Mouse (Mus musculus): Measurements from ENCODE around the gene Acot8. TPM values are rescaled to one million over a fixed set of nuclear protein-coding genes. Genes with fewer than 3 reads are reported as not detected.

Acot8 gene
- polyA plus RNA-seq, 2 experiments = 14.0 to 31.5 TPM

GRCm38 (mm10) chr2:164784869-164785420, 19.7 kb downstream of the Acot8 start:
- peaks cover 11% of the 10 kb centered on the region for H3K36me3 ChIP-seq (ENCODE audit: control insufficient read depth, insufficient read depth, low read length)
- peak overlapping the region; percentile 84; the same call in 1 of the 2 replicates for H3K27ac ChIP-seq (replicated peaks; ENCODE audit: low read depth, low read length)

DNA sequence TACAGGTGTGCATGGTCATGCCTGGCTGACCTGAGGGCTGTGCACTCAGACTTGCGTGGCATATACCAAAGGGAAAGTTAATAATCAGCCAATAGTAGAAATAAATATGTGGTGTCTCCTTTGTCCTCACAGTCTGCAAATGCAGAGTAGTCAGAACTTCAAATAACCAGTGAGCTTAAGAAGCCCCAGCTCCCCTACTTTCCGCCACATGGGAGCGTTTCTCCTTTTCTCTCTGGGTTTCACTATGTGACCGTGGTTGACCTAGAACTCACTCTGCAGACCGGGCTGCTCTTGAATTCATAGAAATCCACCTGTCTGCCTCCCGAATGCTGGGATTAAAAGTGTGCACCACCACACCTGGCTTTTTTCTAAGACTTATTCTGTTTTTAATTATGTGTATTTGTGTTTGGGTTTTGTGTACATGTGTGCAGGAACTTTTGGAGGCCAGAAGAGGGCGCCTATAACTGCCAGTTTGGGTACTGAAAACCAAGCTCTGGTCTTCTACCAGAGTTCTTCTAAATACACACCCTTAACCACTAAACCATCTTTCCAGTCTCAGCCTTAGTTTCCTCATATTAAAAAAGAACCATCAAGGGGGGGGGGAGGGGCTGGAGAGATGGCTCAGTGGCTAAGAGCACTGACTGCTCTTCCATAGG, 20.6 kb downstream of the Acot8 start:
- TF ChIP-seq POLR2A (IDR thresholded peaks at IDR 0.05; ENCODE audit: borderline replicate concordance, extremely low read depth, insufficient read depth, insufficient read length) = no peak

More at GRCm38 (mm10) chr2:164784869-164785420, 19.7 kb downstream of the Acot8 start:
- 6% methylated on average over 7 of the region's 7 CpGs for WGBS
- H3K9me3 ChIP-seq (ENCODE audit: control insufficient read depth, low read length) = no peaks in the 10 kb centered on the region
- peak overlapping the region; percentile 78 for H3K4me3 ChIP-seq (replicated peaks; ENCODE audit: low read length)
- peak overlapping the region; percentile 91 for H3K4me2 ChIP-seq (replicated peaks; ENCODE audit: low read depth, low read length, severe bottlenecking)
- H3K9ac ChIP-seq (ENCODE audit: low read depth, low read length, severe bottlenecking) = peak overlapping the region; percentile 77
- ATAC-seq (ENCODE audit: low FRiP score, low read depth) = no peak
- H3K4me1 ChIP-seq (ENCODE audit: control insufficient read depth, insufficient read depth, low read length) = peaks cover 14% of the 10 kb centered on the region; the same call in 1 of the 2 replicates
- no peaks in the 10 kb centered on the region for H3K27me3 ChIP-seq (ENCODE audit: control insufficient read depth, insufficient read depth, low read length)
- DNase-seq (ENCODE audit: low spot score) = no peak
- no peak for TF ChIP-seq POLR2A (IDR thresholded peaks at IDR 0.05; ENCODE audit: borderline replicate concordance, extremely low read depth, insufficient read depth, insufficient read length)

GRCm38 (mm10) chr2:164781876-164782275, 22.8 kb downstream of the Acot8 start:
- TF ChIP-seq POLR2A (IDR thresholded peaks at IDR 0.05; ENCODE audit: borderline replicate concordance, extremely low read depth, insufficient read depth, insufficient read length) = no peak
- no peaks in the 10 kb centered on the region for H3K36me3 ChIP-seq (ENCODE audit: control insufficient read depth, insufficient read depth, low read length)
- H3K4me1 ChIP-seq (ENCODE audit: control insufficient read depth, insufficient read depth, low read length) = peaks cover 10% of the 10 kb centered on the region; the same call in 1 of the 2 replicates
- WGBS = 74% methylated on average over 4 of the region's 4 CpGs
- H3K27me3 ChIP-seq (ENCODE audit: control insufficient read depth, insufficient read depth, low read length) = no peaks in the 10 kb centered on the region
- no peak overlapping the region for H3K4me3 ChIP-seq (replicated peaks; ENCODE audit: low read length)
- no peak for ATAC-seq (ENCODE audit: low FRiP score, low read depth)
- H3K9me3 ChIP-seq (ENCODE audit: control insufficient read depth, low read length) = no peaks in the 10 kb centered on the region
- DNase-seq (ENCODE audit: low spot score) = no peak
- no peak overlapping the region for H3K4me2 ChIP-seq (replicated peaks; ENCODE audit: low read depth, low read length, severe bottlenecking)
- no peak overlapping the region for H3K9ac ChIP-seq (ENCODE audit: low read depth, low read length, severe bottlenecking)
- H3K27ac ChIP-seq (replicated peaks; ENCODE audit: low read depth, low read length) = no peak overlapping the region

More for the DNA sequence above, 20.6 kb downstream of the Acot8 start:
- H3K4me3 ChIP-seq (replicated peaks; ENCODE audit: low read length) = no peak overlapping the region
- H3K4me2 ChIP-seq (replicated peaks; ENCODE audit: low read depth, low read length, severe bottlenecking) = no peak overlapping the region
- 72% methylated on average over 7 of the region's 7 CpGs for WGBS
- no peaks in the 10 kb centered on the region for H3K27me3 ChIP-seq (ENCODE audit: control insufficient read depth, insufficient read depth, low read length)
- ATAC-seq (ENCODE audit: low FRiP score, low read depth) (no peak), DNase-seq (ENCODE audit: low spot score) (no peak)
- no peak overlapping the region for H3K9ac ChIP-seq (ENCODE audit: low read depth, low read length, severe bottlenecking)
- no peak overlapping the region for H3K27ac ChIP-seq (replicated peaks; ENCODE audit: low read depth, low read length)
- H3K9me3 ChIP-seq (ENCODE audit: control insufficient read depth, low read length) = no peaks in the 10 kb centered on the region
- peaks cover 9% of the 10 kb centered on the region for H3K36me3 ChIP-seq (ENCODE audit: control insufficient read depth, insufficient read depth, low read length)
- peaks cover 14% of the 10 kb centered on the region; the same call in 1 of the 2 replicates for H3K4me1 ChIP-seq (ENCODE audit: control insufficient read depth, insufficient read depth, low read length)

DNA sequence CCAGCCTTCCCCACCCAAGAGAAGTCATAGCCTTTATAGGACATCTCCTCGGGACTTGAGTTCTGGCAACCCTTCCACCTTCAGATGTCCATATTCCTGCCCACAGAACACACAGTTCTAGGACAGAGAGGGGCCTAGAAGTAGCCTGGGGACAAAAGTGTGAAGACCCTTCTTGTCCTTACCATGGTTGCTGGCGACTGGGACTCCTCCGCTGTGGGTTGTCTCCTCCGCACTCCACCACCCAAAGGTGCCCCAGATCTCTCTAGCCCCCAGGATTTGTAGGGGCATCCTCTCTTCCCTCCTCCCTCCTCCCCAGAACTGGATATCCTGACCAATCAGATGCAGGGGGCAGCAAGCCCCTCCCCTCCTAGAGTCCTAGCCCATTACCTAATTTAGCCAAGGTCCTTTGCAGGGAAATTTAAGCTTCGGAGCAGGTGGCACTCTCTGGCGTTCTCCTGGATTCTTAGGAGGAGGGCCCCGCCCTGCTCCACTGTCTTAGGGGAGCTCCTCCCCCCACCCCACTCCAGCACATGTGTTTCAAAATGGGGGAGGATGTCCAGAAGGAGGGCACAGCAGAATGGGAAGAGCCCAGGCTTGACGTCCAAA, 25.1 kb downstream of the Acot8 start, which contains the start of gene Tnnc2:
Tnnc2 (minus strand) TSS at position 487 of the 606 bp plus-strand sequence.
- no peaks in the 10 kb centered on the region for H3K36me3 ChIP-seq (ENCODE audit: control insufficient read depth, insufficient read depth, low read length)
- no peak within 1 kb of the TSS for H3K4me3 ChIP-seq (replicated peaks; ENCODE audit: low read length)
- H3K9ac ChIP-seq (ENCODE audit: low read depth, low read length, severe bottlenecking) = no peak within 1 kb of the TSS
- H3K4me2 ChIP-seq (replicated peaks; ENCODE audit: low read depth, low read length, severe bottlenecking) = no peak within 1 kb of the TSS
- H3K9me3 ChIP-seq (ENCODE audit: control insufficient read depth, low read length) = no peaks in the 10 kb centered on the region
- no peak within 1 kb of the TSS for H3K27ac ChIP-seq (replicated peaks; ENCODE audit: low read depth, low read length)
- WGBS = 58% methylated on average over 8 of the region's 8 CpGs
- DNase-seq (ENCODE audit: low spot score) (no peak), ATAC-seq (ENCODE audit: low FRiP score, low read depth) (peak; percentile 27; the same call in 1 of the 2 replicates)
- H3K27me3 ChIP-seq (ENCODE audit: control insufficient read depth, insufficient read depth, low read length) = no peaks in the 10 kb centered on the region
- H3K4me1 ChIP-seq (ENCODE audit: control insufficient read depth, insufficient read depth, low read length) = peaks cover under 1% of the 10 kb centered on the region; the same call in 1 of the 2 replicates
- no peak for TF ChIP-seq POLR2A (IDR thresholded peaks at IDR 0.05; ENCODE audit: borderline replicate concordance, extremely low read depth, insufficient read depth, insufficient read length)

- Histone ChIP-seq H3K27me3 (ENCODE audit: control insufficient read depth, insufficient read depth, low read length) (no peaks in the 10 kb centered on the region), H3K4me1 (ENCODE audit: control insufficient read depth, insufficient read depth, low read length) (no peaks in the 10 kb centered on the region), H3K9me3 (ENCODE audit: control insufficient read depth, low read length) (no peaks in the 10 kb centered on the region), H3K36me3 (ENCODE audit: control insufficient read depth, insufficient read depth, low read length) (no peaks in the 10 kb centered on the region; the same call in 1 of the 2 replicates), H3K4me3 (replicated peaks; ENCODE audit: low read length) (no peak overlapping the region), H3K27ac (replicated peaks; ENCODE audit: low read depth, low read length) (no peak overlapping the region), H3K9ac (ENCODE audit: low read depth, low read length, severe bottlenecking) (no peak overlapping the region), H3K4me2 (replicated peaks; ENCODE audit: low read depth, low read length, severe bottlenecking) (no peak overlapping the region)
- WGBS = 83% methylated on average over 7 of the region's 7 CpGs
- DNase-seq (ENCODE audit: low spot score) (no peak), ATAC-seq (ENCODE audit: low FRiP score, low read depth) (no peak)
- TF ChIP-seq POLR2A (IDR thresholded peaks at IDR 0.05; ENCODE audit: borderline replicate concordance, extremely low read depth, insufficient read depth, insufficient read length) = no peak
These were observed 25.9 kb downstream of the Acot8 start for GRCm38 (mm10) chr2:164778809-164779208.
